Mouse (Mus musculus) limb, embryonic 14.5 days (tissue): ENCODE data around the gene Cib1. TPM values are rescaled to one million over a fixed set of nuclear protein-coding genes. Genes with fewer than 3 reads are reported as not detected.
A peak's percentile ranks its signal among the peaks of the same experiment; 100 is the strongest.

Experiments
- ATAC-seq: fragments of 200-750 bp; cut with Nextera tagmentation; 2 replicates; pipeline ENCODE4 v1.8.0; 2017; ENCODE audit warnings: low read depth, moderate number of reproducible peaks, moderate TSS enrichment; ENCODE audit not compliant: low FRiP score
- DNase-seq: peaks from one replicate; pipeline ENCODE4 v3.0.0-alpha.2; 2015; ENCODE audit warnings: low spot score
- H3K27ac ChIP-seq: fragments of 300-500 bp; sonication (generic); replicated peaks from 2 replicates; pipeline ENCODE4 v1.5.1; 2014; ENCODE audit warnings: low read depth, mild to moderate bottlenecking, low read length, moderate library complexity, mixed read lengths
- H3K27me3 ChIP-seq: fragments of 300-500 bp; sonication (generic); 2 replicates; pipeline ENCODE4 v1.6.1; 2014; ENCODE audit warnings: low read length, mixed read lengths; ENCODE audit not compliant: control insufficient read depth, insufficient read depth
- H3K36me3 ChIP-seq: fragments of 300-500 bp; sonication (generic); 2 replicates; pipeline ENCODE4 v1.6.1; 2014; ENCODE audit warnings: mild to moderate bottlenecking, low read length, moderate library complexity, mixed read lengths; ENCODE audit not compliant: control insufficient read depth, insufficient read depth
- H3K4me1 ChIP-seq: fragments of 300-500 bp; sonication (generic); 2 replicates; pipeline ENCODE4 v1.6.1; 2014; ENCODE audit warnings: antibody characterized with exemption, low read length, mixed read lengths; ENCODE audit not compliant: control insufficient read depth, insufficient read depth
- H3K4me2 ChIP-seq: fragments of 300-500 bp; sonication (generic); replicated peaks from 2 replicates; pipeline ENCODE4 v1.6.1; 2014; ENCODE audit warnings: low read depth, mild to moderate bottlenecking, low read length, moderate library complexity; ENCODE audit not compliant: severe bottlenecking
- H3K4me3 ChIP-seq: fragments of 300-500 bp; sonication (generic); replicated peaks from 2 replicates; pipeline ENCODE4 v1.5.1; 2014; ENCODE audit warnings: low read length
- H3K9ac ChIP-seq: fragments of 300-500 bp; sonication (generic); 2 replicates; pipeline ENCODE4 v1.6.1; 2014; ENCODE audit warnings: mild to moderate bottlenecking, low read depth, low read length, moderate library complexity; ENCODE audit not compliant: severe bottlenecking
- H3K9me3 ChIP-seq: fragments of 300-500 bp; sonication (generic); 2 replicates; pipeline ENCODE4 v1.6.1; 2016; ENCODE audit warnings: low read length; ENCODE audit not compliant: control insufficient read depth
- POLR2A ChIP-seq: fragments of 200-500 bp; IDR thresholded peaks from 2 replicates; pipeline ENCODE4 v1.8.0; 2012; ENCODE audit warnings: inconsistent platforms, mild to moderate bottlenecking, moderate library complexity, borderline replicate concordance; ENCODE audit not compliant: insufficient read depth, insufficient read length; ENCODE audit errors: extremely low read depth
- WGBS: fragments of 180-500 bp; shearing (Covaris S2); extraction: QIAGEN DNeasy Blood & Tissue Kit; methylation state at CpG from one replicate; pipeline ENCODE4 v1.1.7; 2014; 5-methylcytosine and 5-hydroxymethylcytosine counted together
- polyA plus RNA-seq, 2 experiments: library from polyadenylated mRNA; depleted of rRNA in 1 of 2; stranded (reverse) in 1 of 2; unstranded in 1 of 2; fragments of >200 nt; fragmentation: Nextera tagmentation in 1 of 2; extraction: Ambion mirVana in 1 of 2; gene quantifications; 2 replicates each; pipeline versions ENCODE4 v1.2.1 to v1.2.3; 2012 to 2014

Cib1 gene
- polyA plus RNA-seq, 2 experiments, result 37.8 to 66.1 TPM

DNA sequence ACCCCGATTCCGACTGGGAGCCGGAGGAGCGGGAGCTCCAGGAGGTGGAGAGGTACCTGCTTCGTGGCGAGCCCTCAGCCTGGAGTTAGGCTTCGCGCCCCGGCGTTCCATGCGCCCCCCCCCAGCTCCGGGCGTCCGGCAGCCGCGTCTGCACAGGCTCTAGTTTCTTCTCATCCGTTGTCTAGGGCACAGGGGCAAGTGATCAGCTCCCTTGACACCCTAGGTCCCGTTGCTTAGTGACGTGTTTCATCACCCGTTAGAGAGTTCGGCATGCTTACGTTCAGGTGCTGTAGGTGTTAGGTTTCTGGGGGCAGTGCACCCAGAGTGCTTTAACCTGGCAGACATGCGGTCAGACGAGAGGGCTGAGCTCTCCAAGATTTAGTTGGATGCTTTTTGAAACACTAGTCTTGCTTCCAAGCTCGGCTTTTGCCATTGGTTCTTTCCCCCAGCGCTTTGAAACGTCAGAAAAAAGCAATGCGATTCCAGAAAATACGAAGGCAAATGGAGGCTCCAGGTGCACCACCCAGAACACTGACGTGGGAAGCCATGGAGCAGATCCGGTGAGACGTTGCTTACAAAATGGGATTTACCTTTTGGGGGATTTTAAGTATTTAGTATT, 28.9 kb upstream of the Cib1 start:
- H3K9me3 ChIP-seq, result no peaks in the 10 kb centered on the region
- DNase-seq (no peak), ATAC-seq (no peak; the same call in 1 of the 2 replicates)
- no peaks in the 10 kb centered on the region for H3K4me1 ChIP-seq
- H3K27ac ChIP-seq, result peak overlapping the region; percentile 81
- H3K4me3 ChIP-seq, result peak overlapping the region; percentile 94
- no peaks in the 10 kb centered on the region for H3K27me3 ChIP-seq
- under 1% methylated on average over 32 of the region's 32 CpGs for WGBS
- peaks cover 25% of the 10 kb centered on the region for H3K36me3 ChIP-seq
- H3K4me2 ChIP-seq, result peak overlapping the region; percentile 48
- peak overlapping the region; percentile 75 for H3K9ac ChIP-seq
- no peak for TF ChIP-seq POLR2A

DNA sequence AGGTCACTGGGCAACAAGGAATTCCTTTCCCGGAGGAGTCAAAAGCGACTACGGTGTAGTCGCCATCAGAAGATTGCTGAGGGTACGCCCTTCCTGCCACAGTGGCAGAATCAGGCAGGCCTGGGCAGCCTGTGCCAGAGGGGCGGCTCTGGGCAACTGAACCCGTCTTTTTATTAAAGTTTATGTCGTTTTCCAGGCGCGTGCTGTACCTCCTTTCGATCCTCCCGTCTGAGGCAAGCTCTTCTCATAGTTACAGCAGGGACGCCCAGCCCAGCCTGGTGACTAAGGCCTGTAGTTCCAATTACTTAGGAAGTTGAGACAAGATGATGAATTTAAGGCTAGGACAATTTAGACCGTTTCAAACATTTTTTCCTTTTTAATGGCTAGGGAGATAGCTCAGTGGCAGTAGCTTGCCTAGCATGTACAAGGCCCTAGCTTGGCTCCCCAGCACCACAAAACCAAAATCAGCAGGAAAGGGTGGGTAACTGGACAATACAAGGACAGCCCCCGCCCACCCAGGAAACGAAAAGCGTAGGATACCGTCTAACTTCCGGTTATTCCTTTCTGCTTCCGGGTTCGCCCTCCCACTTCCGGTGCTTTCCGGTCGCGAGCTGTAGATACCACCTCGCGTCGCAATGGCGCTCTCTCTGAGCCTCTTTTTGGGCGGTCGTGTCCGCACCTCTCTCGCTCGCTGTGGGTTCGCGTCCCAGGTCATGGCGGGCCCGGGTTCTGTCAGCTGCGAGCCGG, 28.2 kb upstream of the Cib1 start, which contains the start of gene Ngrn:
Gene Ngrn, plus strand, starts transcription at position 591 of the 747 bp plus-strand sequence.
- peaks cover 19% of the 10 kb centered on the region for H3K36me3 ChIP-seq
- WGBS, result 25% methylated on average over 40 of the region's 40 CpGs
- peak within 1 kb of the TSS; percentile 48 for H3K4me2 ChIP-seq
- H3K27ac ChIP-seq, result peak within 1 kb of the TSS; percentile 81
- H3K9me3 ChIP-seq, result no peaks in the 10 kb centered on the region
- peak; percentile 79; the same call in 1 of the 2 replicates for TF ChIP-seq POLR2A
- peak within 1 kb of the TSS; percentile 94 for H3K4me3 ChIP-seq
- DNase-seq (peak; percentile 92), ATAC-seq (peak; percentile 93)
- H3K9ac ChIP-seq, result peak within 1 kb of the TSS; percentile 75
- no peaks in the 10 kb centered on the region for H3K27me3 ChIP-seq
- H3K4me1 ChIP-seq, result no peaks in the 10 kb centered on the region

DNA sequence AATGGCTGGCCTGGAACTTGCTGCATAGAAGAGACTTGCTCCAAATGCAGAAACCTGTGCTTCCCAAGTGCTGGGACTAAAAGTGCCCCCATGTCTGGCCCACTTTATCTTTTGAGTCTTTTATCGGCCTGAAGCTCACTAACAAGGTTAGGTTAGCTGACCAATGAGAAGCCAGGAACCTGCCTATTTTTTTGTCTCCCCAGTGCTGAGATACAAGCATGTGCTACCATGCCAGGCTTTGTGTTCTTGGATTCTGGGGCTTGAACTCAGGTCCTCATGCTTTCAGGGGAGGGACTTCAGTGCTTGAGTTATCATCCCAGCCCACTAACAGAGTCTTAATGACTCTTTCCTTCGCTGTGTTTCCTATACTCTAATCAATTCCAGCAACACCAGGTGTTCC, 25.1 kb upstream of the Cib1 start:
- no peak overlapping the region for H3K9ac ChIP-seq
- ATAC-seq, result no peak
- no peak for DNase-seq
- H3K9me3 ChIP-seq, result no peaks in the 10 kb centered on the region
- no peak overlapping the region for H3K27ac ChIP-seq
- TF ChIP-seq POLR2A, result no peak
- H3K36me3 ChIP-seq, result no peaks in the 10 kb centered on the region
- no peak overlapping the region for H3K4me2 ChIP-seq
- whole genome bisulfite sequencing, result 53% methylated on average over 2 of the region's 2 CpGs
- no peaks in the 10 kb centered on the region for H3K27me3 ChIP-seq
- H3K4me1 ChIP-seq, result no peaks in the 10 kb centered on the region
- no peak overlapping the region for H3K4me3 ChIP-seq

DNA sequence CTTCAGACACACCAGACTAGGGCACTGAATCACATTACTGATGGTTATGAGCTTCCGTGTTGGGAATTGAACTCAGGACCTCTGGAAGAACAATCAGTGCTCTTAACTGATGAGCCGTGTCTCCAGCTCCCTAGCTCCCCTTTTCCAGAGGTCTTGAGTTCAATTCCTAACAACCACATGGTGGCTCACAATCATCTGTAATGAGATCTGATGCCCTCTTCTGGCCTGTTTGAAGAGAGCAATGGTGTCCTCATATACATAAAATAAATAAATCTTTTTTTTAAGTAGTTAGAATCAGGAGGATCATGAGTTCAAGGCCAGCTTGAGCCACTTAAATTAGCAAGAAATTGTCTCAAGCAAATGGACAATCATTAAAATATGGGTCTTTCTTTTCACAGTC, 23.4 kb upstream of the Cib1 start:
- ATAC-seq (no peak), DNase-seq (no peak)
- 69% methylated on average over 2 of the region's 2 CpGs for WGBS
- no peak overlapping the region for H3K4me2 ChIP-seq
- no peaks in the 10 kb centered on the region for H3K4me1 ChIP-seq
- no peaks in the 10 kb centered on the region for H3K36me3 ChIP-seq
- no peaks in the 10 kb centered on the region for H3K27me3 ChIP-seq
- no peak for TF ChIP-seq POLR2A
- no peak overlapping the region for H3K27ac ChIP-seq
- no peak overlapping the region for H3K4me3 ChIP-seq
- H3K9me3 ChIP-seq, result no peaks in the 10 kb centered on the region
- no peak overlapping the region for H3K9ac ChIP-seq

DNA sequence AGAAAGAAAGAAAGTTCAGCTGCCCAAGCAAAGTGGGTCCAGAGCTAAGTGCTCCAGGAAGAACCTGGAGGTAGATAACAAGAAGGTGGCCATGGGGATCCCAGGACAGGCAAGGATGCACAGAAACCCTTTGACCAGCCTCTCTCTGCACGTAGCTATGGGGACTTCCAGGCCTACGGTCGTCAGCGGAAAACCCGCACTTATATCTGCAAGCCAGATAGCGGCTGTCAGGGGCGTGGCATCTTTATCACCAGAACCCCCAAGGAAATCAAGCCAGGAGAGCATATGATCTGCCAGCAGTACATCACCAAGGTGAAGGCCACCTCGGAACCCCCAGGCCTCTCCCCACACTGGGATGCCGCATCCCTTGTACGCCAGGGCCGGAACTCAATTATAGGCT, 20.3 kb upstream of the Cib1 start:
- Histone ChIP-seq H3K27ac (no peak overlapping the region), H3K27me3 (no peaks in the 10 kb centered on the region)
- ATAC-seq, result no peak

More for the DNA sequence above, 20.3 kb upstream of the Cib1 start:
- H3K9ac ChIP-seq, result no peak overlapping the region
- DNase-seq, result no peak
- H3K9me3 ChIP-seq, result no peaks in the 10 kb centered on the region
- no peak overlapping the region for H3K4me2 ChIP-seq
- H3K4me1 ChIP-seq, result no peaks in the 10 kb centered on the region
- no peak for TF ChIP-seq POLR2A
- 83% methylated on average over 11 of the region's 11 CpGs for WGBS
- H3K4me3 ChIP-seq, result no peak overlapping the region
- H3K36me3 ChIP-seq, result no peaks in the 10 kb centered on the region
